Mouse (Mus musculus) heart, postnatal 36 days (tissue): ENCODE data around the gene Maml3. TPM values are rescaled to one million over a fixed set of nuclear protein-coding genes. Genes with fewer than 3 reads are reported as not detected.

Experiments used
- DNase-seq, 2 experiments: peaks; one replicate each; pipeline ENCODE4 v3.0.0; 2021 to 2022
- intact Hi-C: fragments of 180-260 bp; cut with DNase I; formaldehyde crosslinking; loops from one replicate; pipeline ENCODE4 v1.15.1; 2025
- total RNA-seq, 2 experiments: library from RNA; stranded (reverse); gene quantifications; 2 replicates each; pipeline ENCODE4 v1.2.3; 2021

Maml3 gene
- total RNA-seq, 2 experiments from 2014 or later = 1.8 to 5.0 TPM

DNA sequence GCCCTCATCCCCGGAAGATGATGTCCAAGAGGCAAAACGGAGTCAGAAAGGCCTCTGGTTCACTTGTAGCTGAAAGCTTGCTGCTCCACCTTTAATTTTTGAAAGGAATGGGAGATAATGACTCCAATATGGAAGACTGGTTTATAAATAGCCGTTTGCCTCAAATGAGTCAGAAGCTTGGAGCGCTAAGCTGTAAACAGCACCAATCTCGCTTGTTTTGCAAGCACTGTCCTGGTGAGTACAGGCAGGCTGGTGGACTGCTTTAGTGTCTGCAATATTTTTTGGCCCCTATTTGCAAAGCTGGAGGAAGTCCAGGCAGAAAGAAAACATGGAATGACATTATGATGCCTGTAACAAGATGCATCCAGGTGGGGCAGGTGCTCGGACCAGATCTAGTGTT lies 335.7 kb downstream of the Maml3 start:
- no peak for DNase-seq
- intact Hi-C loops = no loop called here

GRCm38 (mm10) chr3:51765220-51765923 lies 339.5 kb downstream of the Maml3 start:
- intact Hi-C loops = no loop called here
- no peak for DNase-seq

GRCm38 (mm10) chr3:51764175-51764574 lies 340.7 kb downstream of the Maml3 start:
- intact Hi-C loops = no loop called here
- DNase-seq = no peak

DNA sequence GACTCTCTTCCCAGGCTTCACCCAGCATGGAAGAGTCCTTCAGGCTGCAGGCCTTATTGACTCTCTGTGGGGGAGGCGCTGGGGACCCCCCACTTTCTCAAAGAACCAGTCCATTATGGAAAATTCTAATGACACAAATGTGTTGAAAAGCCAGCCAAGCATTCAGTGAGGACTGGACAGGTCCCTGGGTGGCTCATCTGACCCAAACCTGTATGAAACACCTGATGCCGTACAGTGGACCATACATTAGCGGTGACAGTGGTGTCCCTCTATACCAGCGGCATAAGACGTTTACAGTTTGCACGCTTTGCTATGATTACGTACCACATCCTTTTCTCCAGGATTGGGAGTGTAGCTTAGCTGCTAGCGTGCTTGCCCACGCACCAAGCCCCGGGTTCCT lies 342.0 kb downstream of the Maml3 start:
- intact Hi-C loops = no loop called here
- no peak for DNase-seq

DNA sequence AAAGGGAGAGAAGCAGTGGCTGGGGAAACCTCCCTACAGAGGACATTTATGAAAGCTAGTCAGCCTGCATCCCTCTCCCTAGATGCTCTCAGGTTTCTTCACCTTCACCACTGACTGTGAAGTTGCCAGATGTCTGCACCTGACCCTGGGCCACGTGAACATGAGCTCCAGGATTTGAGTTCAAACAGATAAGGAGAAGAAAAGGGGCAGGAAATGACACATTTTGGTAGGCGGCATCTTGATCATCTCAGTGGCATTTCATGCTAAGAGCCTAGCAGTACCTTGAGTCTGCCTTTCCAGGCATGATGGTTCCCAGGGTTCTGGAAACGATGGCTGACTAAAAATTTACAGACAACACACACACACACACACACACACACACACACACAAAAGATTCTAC lies 345.3 kb downstream of the Maml3 start:
- no peak for DNase-seq
- intact Hi-C loops = no loop called here

GRCm38 (mm10) chr3:51757032-51757431 lies 347.8 kb downstream of the Maml3 start:
- intact Hi-C loops = no loop called here
- no peak for DNase-seq

- DNase-seq = no peak
- intact Hi-C loops = no loop called here
Measured at GRCm38 (mm10) chr3:51756283-51756682, 348.6 kb downstream of the Maml3 start.

- DNase-seq = no peak
- intact Hi-C loops = no loop called here
Measured at GRCm38 (mm10) chr3:51753262-51753661, 351.6 kb downstream of the Maml3 start.

DNA sequence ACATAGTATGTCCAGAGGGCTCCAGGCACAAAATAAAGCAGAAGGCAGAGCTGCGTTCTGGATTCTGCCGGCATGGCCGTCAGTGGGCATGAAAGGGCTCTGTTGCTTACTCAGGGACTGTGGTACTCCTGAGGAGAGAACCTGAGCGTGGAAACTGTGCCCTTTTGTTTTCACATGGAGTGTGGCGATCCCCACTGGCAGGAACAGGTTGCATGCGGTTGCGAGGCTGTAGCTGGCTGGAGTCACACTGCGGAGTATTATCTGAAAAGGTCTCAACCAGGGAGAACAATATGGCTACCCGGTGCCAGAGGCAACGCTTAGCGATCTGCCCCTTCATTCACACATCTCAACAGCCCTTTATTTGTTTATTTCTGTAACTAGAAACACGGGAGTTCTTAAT lies 353.4 kb downstream of the Maml3 start:
- DNase-seq = no peak

GRCm38 (mm10) chr3:51749812-51750481 lies 354.9 kb downstream of the Maml3 start:
- peak; percentile 38 to 51 for DNase-seq
- intact Hi-C loops = no loop called here

More for the DNA sequence above, 353.4 kb downstream of the Maml3 start:
- intact Hi-C loops = no loop called here

GRCm38 (mm10) chr3:51749421-51749811 lies 355.5 kb downstream of the Maml3 start:
- intact Hi-C loops = no loop called here

GRCm38 (mm10) chr3:51748436-51749376 lies 356.2 kb downstream of the Maml3 start:
- intact Hi-C loops = no loop called here
- DNase-seq = no peak

More at GRCm38 (mm10) chr3:51749421-51749811, 355.5 kb downstream of the Maml3 start:
- DNase-seq = no peak

DNA sequence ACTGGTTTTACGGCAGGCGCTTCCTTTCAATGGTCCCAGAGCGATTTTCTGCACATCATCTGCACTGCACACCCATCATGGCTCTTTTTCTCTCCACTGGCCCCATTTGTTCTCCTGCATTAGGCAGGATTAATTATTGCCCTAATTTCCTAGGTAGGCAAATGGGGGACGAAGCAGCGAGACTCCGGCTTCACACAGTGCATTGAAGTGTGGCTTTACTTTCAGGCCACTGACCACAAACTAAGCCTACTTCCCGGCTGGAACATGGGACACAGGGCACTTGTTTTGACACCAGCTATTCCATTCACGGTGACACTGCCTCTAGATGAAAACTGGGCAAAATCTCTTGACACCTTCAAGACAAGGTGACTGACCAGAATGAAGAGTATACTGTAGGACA lies 358.1 kb downstream of the Maml3 start:
- DNase-seq = no peak
- intact Hi-C loops = no loop called here

GRCm38 (mm10) chr3:51745162-51745561 lies 359.7 kb downstream of the Maml3 start:
- intact Hi-C loops = no loop called here
- DNase-seq = no peak

DNA sequence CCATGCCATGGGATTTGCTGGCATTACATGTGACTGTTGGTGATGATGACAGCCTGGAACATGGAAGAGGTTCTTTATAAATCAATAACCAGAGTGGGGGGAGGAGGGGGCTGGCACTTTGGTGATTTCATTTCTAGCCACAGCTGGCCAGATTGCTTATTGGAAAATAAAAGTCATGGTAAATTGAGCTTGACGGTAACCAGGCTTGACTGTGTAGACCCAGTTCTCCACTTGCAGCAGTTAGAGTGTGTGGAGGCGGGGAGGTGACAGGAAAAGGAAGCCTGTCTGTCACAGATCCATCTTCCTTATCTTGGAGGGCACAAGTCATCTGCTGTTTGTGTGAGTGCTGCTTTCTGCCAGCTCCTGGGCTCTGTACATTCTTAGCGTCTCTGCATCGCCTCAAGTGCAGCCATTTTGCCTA lies 360.5 kb downstream of the Maml3 start:
- no peak for DNase-seq
- intact Hi-C loops = no loop called here

DNA sequence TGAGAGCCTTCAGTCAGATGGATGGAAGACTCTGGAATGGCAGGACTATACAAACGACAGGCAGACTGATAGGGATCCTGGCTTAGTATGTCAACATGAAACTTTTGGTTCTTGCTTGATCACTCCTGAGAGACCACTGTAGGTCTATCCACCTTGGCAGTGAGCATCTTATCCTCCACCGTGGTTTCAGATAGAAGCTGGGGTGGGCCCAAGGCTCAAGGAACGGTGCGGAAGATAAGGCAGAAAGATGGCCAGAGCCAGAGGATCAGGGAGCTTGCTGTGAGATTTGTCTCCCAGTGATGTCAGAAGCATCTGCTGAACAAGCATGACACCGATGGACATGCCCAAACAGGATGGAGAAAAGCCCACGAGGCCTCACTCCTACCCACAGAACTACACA lies 362.5 kb downstream of the Maml3 start:
- DNase-seq = no peak
- intact Hi-C loops = no loop called here

DNA sequence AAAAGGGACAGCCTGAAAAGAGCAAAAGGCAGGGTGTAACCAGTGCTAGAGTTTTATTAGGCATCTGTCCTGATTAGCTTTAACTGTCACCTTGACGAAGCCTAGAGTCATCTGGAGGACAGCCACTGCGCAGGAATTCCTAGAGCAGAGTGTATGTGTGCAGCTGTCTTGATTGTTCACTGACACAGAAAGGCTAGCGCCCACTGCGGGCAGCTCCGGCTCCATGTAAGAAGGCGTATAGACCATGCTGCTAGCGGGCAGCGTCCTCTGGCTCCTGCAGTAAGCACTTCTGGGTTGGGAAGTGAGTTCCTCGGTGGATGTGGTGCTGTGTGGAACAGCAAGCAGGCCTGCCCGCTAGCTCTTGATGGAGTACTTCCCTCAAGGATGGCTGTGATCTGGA lies 363.1 kb downstream of the Maml3 start:
- intact Hi-C loops = no loop called here
- DNase-seq = no peak

GRCm38 (mm10) chr3:51739835-51740112 lies 365.1 kb downstream of the Maml3 start:
- intact Hi-C loops = loop anchor here (2.0 kb wide), 1 partner anchor 35 kb away; no protein-coding TSS in a partner anchor
- no peak for DNase-seq

GRCm38 (mm10) chr3:51739049-51739834 lies 365.6 kb downstream of the Maml3 start:
- DNase-seq = no peak
- intact Hi-C loops = loop anchor here (2.0 kb wide), 1 partner anchor 34 kb away; no protein-coding TSS in a partner anchor

DNA sequence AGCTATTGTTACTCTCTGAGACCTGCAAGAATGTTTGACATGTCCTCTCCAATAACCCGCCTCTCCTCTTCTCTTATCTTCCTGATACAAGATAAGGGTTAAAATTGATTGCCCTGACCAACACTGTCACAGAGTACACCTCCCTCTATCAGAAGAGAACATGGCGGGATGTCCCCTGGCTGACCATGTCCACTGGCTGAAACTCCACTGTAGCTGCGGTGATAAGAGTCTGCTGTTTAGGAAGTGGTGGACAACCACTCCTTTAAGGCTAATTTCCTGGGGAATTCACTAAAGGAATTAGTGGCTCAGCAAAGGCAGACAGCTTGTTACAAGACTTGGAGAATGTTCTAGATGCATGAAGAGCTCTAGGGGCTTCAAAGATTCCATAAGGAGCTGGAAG lies 371.2 kb downstream of the Maml3 start:
- intact Hi-C loops = no loop called here

More for the DNA sequence above, 371.2 kb downstream of the Maml3 start:
- DNase-seq = no peak
